In genomic region chr6:53596402-53596801, GRCm38 (mm10) we compare ENCODE assay signal across 19 mouse cellular contexts.
DNase-seq lines count a peak whose midpoint lies in the region; TF ChIP-seq lines count a peak whose summit lies in the region.
"Had no signal": no experiment of that assay in that cellular context is flagged by ENCODE, and none has a peak within 500 bp of the region (broad histone marks: within the 10 kb centered on the region; RNA-seq: fewer than 3 reads in every experiment).

No protein-coding gene starts in this region.

- no peak overlapping the region for H3K27ac ChIP-seq in CH12.LX (ENCODE audit: insufficient read depth, low read depth)
- H3K27ac ChIP-seq: embryonic facial prominence, embryonic 10.5 days; embryonic facial prominence, embryonic 12.5 days; forebrain, embryonic 13.5 days; forebrain, embryonic 15.5 days had no signal

- H3K9ac ChIP-seq in CH12.LX (ENCODE audit: insufficient read depth, low read depth) = no peak overlapping the region
- H3K9ac ChIP-seq: embryonic facial prominence, embryonic 12.5 days; forebrain, embryonic 13.5 days; forebrain, embryonic 15.5 days; forebrain, postnatal 0 days had no signal

- no peaks in the 10 kb centered on the region for H3K9me3 ChIP-seq in CH12.LX (replicated peaks; ENCODE audit: low read length)
- H3K9me3 ChIP-seq: embryonic facial prominence, embryonic 10.5 days; embryonic facial prominence, embryonic 12.5 days; forebrain, embryonic 13.5 days; forebrain, embryonic 15.5 days had no signal

- H3K4me1 ChIP-seq in CH12.LX (ENCODE audit: control insufficient read depth in 1 of 2, insufficient read depth in 2 of 2) = peaks cover 11 to 15% of the 10 kb centered on the region in 2 experiments; a peak in 3 of 4 replicates

- DNase-seq in gastrocnemius, adult 18-20 months (ENCODE audit: low spot score) = peak; percentile 32
- no peak for DNase-seq in gastrocnemius, postnatal 10 days
- DNase-seq in CH12.LX (ENCODE audit: extremely low read depth) = no peak
- DNase-seq in skeletal muscle tissue, adult 2 months (ENCODE audit: low read depth, low spot score) = peak; percentile 52
- no peak for DNase-seq in lung, postnatal 4 days
- DNase-seq: adrenal gland, adult 8-10 months; adrenal gland, postnatal 14 days; adrenal gland, postnatal 36 days; B cell, adult 2 months; cerebellum, adult 11-12 months; cerebellum, adult 2 months; cerebellum, adult 9-10 months; cerebellum, postnatal 10 days; cerebellum, postnatal 25 days; forebrain, postnatal 0 days had no signal

- TF ChIP-seq EP300 in CH12.LX (IDR thresholded peaks at IDR 0.05; ENCODE audit: low read length) = no peak; the same call in 1 of the 2 replicates

- TF ChIP-seq CTCF in CH12.LX (conservative IDR thresholded peaks at IDR 0.05 in 1 of 2, IDR thresholded peaks at IDR 0.05 in 1 of 2; ENCODE audit: low read depth in 2 of 2, low read length in 2 of 2) = no peak

- no peaks in the 10 kb centered on the region for H3K36me3 ChIP-seq in CH12.LX (replicated peaks in 1 of 2; ENCODE audit: control insufficient read depth in 1 of 2, insufficient read depth in 1 of 2, low read length in 1 of 2)
- H3K36me3 ChIP-seq: embryonic facial prominence, embryonic 10.5 days; embryonic facial prominence, embryonic 12.5 days; forebrain, embryonic 15.5 days had no signal

- in situ Hi-C loops in CH12.LX (cut with MboI; ENCODE audit: low pct_ligation_motif_present, low pct_unique_long_range_greater_than_20kb, low sequenced_read_pairs) = no loop called here

- TF ChIP-seq POLR2A in CH12.LX (IDR thresholded peaks at IDR 0.05; ENCODE audit: low read depth, low read length) = no peak

- H3K4me2 ChIP-seq in CH12.LX (ENCODE audit: insufficient read depth, low read depth, poor library complexity, severe bottlenecking) = no peak overlapping the region
- H3K4me2 ChIP-seq: embryonic facial prominence, embryonic 12.5 days; forebrain, embryonic 13.5 days; forebrain, embryonic 15.5 days had no signal

- no peaks in the 10 kb centered on the region for H3K79me2 ChIP-seq in CH12.LX (replicated peaks; ENCODE audit: control insufficient read depth, extremely low read depth, insufficient read depth, poor library complexity, severe bottlenecking)

- no peak overlapping the region for H3K4me3 ChIP-seq in CH12.LX (replicated peaks in 1 of 3; ENCODE audit: low read depth in 2 of 3, low read length in 2 of 3, poor library complexity in 1 of 3)
- H3K4me3 ChIP-seq: embryonic facial prominence, embryonic 10.5 days; embryonic facial prominence, embryonic 12.5 days; forebrain, embryonic 13.5 days; forebrain, embryonic 15.5 days had no signal

- dilution Hi-C loops in CH12.LX (cut with MboI; ENCODE audit: extremely low pct_ligation_motif_present, extremely low pct_unique_long_range_greater_than_20kb, low sequenced_read_pairs) = no loop called here

- no peaks in the 10 kb centered on the region for H3K27me3 ChIP-seq in CH12.LX (replicated peaks)
- H3K27me3 ChIP-seq: embryonic facial prominence, embryonic 12.5 days; forebrain, embryonic 13.5 days; forebrain, embryonic 15.5 days had no signal

- no peak for TF ChIP-seq RAD21 in CH12.LX (IDR thresholded peaks at IDR 0.05; ENCODE audit: low read depth, low read length)

TF ChIP-seq in CH12.LX, 34 proteins besides CTCF, POLR2A, EP300 and RAD21:
- TF ChIP-seq NELFE (IDR thresholded peaks at IDR 0.05; ENCODE audit: low read depth, low read length) (no peak), MAFK (IDR thresholded peaks at IDR 0.05; ENCODE audit: insufficient replicate concordance, low read length) (no peak), ZNF384 (IDR thresholded peaks at IDR 0.05; ENCODE audit: low read depth, low read length) (0 out of 2 replicates have a peak, but pooled peaks have one; percentile 26), ETS1 (conservative IDR thresholded peaks at IDR 0.05; ENCODE audit: low read depth, low read length) (peak; percentile 27; the same call in 1 of the 2 replicates)

Comparison
In these comparisons a context has a peak if more than half of its experiments do, and no peak if none do; other contexts are left out.
1. DNase-seq: peak in gastrocnemius, adult 18-20 months (single experiment) and skeletal muscle tissue, adult 2 months (single experiment); none in gastrocnemius, postnatal 10 days (single experiment), CH12.LX (single experiment) and lung, postnatal 4 days (0 of 2).